Mouse (Mus musculus) neural tube, embryonic 14.5 days (tissue): ENCODE results near the gene Agt. TPM values are rescaled to one million over a fixed set of nuclear protein-coding genes. Genes with fewer than 3 reads are reported as not detected.

Source experiments
- ATAC-seq: fragments of 200-750 bp; cut with Nextera tagmentation; 2 replicates; pipeline ENCODE4 v1.8.0; 2017; ENCODE audit warnings: low read depth, mild to moderate bottlenecking, moderate TSS enrichment, moderate library complexity
- H3K27ac ChIP-seq: fragments of 300-500 bp; sonication (generic); 2 replicates; pipeline ENCODE4 v1.5.1; 2014; ENCODE audit warnings: low read depth, mild to moderate bottlenecking, control low read depth, low read length, moderate library complexity, mixed read lengths
- H3K27me3 ChIP-seq: fragments of 300-500 bp; sonication (generic); 2 replicates; pipeline ENCODE4 v1.6.1; 2014; ENCODE audit warnings: low read length; ENCODE audit not compliant: control insufficient read depth, insufficient read depth
- H3K36me3 ChIP-seq: fragments of 300-500 bp; sonication (generic); 2 replicates; pipeline ENCODE4 v1.6.1; 2014; ENCODE audit warnings: low read length, mixed read lengths; ENCODE audit not compliant: control insufficient read depth, insufficient read depth
- H3K4me1 ChIP-seq: fragments of 300-500 bp; sonication (generic); 2 replicates; pipeline ENCODE4 v1.6.1; 2014; ENCODE audit warnings: low read length; ENCODE audit not compliant: control insufficient read depth, insufficient read depth
- H3K4me2 ChIP-seq: fragments of 300-500 bp; sonication (generic); 2 replicates; pipeline ENCODE4 v1.6.1; 2014; ENCODE audit warnings: mild to moderate bottlenecking, low read depth, low read length, control low read depth
- H3K4me3 ChIP-seq: fragments of 300-500 bp; sonication (generic); 2 replicates; pipeline ENCODE4 v1.5.1; 2014; ENCODE audit warnings: low read depth, low read length, control low read depth, mixed read lengths
- H3K9ac ChIP-seq: fragments of 300-500 bp; sonication (generic); replicated peaks from 2 replicates; pipeline ENCODE4 v1.6.1; 2014; ENCODE audit warnings: low read depth, mild to moderate bottlenecking, control low read depth, low read length, mixed read lengths
- H3K9me3 ChIP-seq: fragments of 300-500 bp; sonication (generic); 2 replicates; pipeline ENCODE4 v1.6.1; 2016; ENCODE audit warnings: low read length; ENCODE audit not compliant: control insufficient read depth
- WGBS: fragments of 180-500 bp; shearing (Covaris S2); extraction: QIAGEN DNeasy Blood & Tissue Kit; methylation state at CpG from one replicate; pipeline ENCODE4 v1.1.7; 2014; 5-methylcytosine and 5-hydroxymethylcytosine counted together
- polyA plus RNA-seq: library from polyadenylated mRNA; unstranded; fragments of >200 nt; fragmentation: Nextera tagmentation; extraction: Ambion mirVana; gene quantifications from 2 replicates; pipeline ENCODE4 v1.2.1, GENCODE M21; 2014

Gene Agt
- polyA plus RNA-seq, 1 experiment from 2014 or later, result 0.63 TPM

- WGBS, result 10% methylated on average over 50 of the region's 50 CpGs
- H3K36me3 ChIP-seq, result peaks cover under 1% of the 10 kb centered on the region
- ATAC-seq, result peak; percentile 99
Measured at GRCm38 (mm10) chr8:124520249-124521080, 49.0 kb downstream of the Agt start, which contains the start of gene Cog2. Cog2 (plus strand) TSS chr8:124520767.

DNA sequence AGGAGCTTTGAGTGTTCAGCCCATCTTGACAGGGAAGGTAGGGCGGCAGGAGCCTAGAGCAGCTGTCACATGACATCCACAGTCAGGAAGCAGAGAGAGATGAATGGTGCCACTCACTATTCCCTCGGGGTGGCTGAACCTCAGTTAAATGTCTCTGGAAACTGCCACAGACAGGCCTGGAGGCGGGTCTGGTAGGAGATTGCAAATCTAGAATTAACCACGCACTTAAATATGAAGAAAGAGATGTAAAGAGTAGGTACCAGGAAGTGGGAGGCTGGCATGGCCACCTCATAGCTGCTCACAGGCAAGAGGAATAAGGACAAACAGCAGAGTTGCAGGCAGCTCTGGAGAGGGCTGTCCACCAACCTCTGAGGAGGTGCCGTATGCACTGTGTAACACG is 52.4 kb downstream of the Agt start:
- peaks cover 9% of the 10 kb centered on the region for H3K4me1 ChIP-seq
- no peak overlapping the region for H3K27ac ChIP-seq
- H3K36me3 ChIP-seq, result no peaks in the 10 kb centered on the region
- no peaks in the 10 kb centered on the region for H3K27me3 ChIP-seq
- H3K9me3 ChIP-seq, result no peaks in the 10 kb centered on the region
- WGBS, result 76% methylated on average over 6 of the region's 6 CpGs
- no peak overlapping the region for H3K4me2 ChIP-seq
- H3K9ac ChIP-seq, result no peak overlapping the region
- no peak overlapping the region for H3K4me3 ChIP-seq
- ATAC-seq, result no peak

More at GRCm38 (mm10) chr8:124520249-124521080, 49.0 kb downstream of the Agt start, which contains the start of gene Cog2:
- Histone ChIP-seq H3K27me3 (no peaks in the 10 kb centered on the region), H3K4me1 (peaks cover 13% of the 10 kb centered on the region), H3K4me2 (peak within 1 kb of the TSS; percentile 78), H3K9ac (peak within 1 kb of the TSS; percentile 72), H3K9me3 (no peaks in the 10 kb centered on the region), H3K4me3 (peak within 1 kb of the TSS; percentile 88), H3K27ac (no peak within 1 kb of the TSS)

GRCm38 (mm10) chr8:124516525-124516924 is 53.0 kb downstream of the Agt start:
- Histone ChIP-seq H3K4me2 (no peak overlapping the region), H3K27ac (no peak overlapping the region), H3K4me3 (no peak overlapping the region), H3K9ac (no peak overlapping the region), H3K4me1 (peaks cover 3% of the 10 kb centered on the region), H3K27me3 (no peaks in the 10 kb centered on the region), H3K9me3 (no peaks in the 10 kb centered on the region), H3K36me3 (no peaks in the 10 kb centered on the region)
- no peak for ATAC-seq
- WGBS, result 80% methylated on average over 6 of the region's 6 CpGs

GRCm38 (mm10) chr8:124516039-124516438 is 53.5 kb downstream of the Agt start:
- Histone ChIP-seq H3K9me3 (no peaks in the 10 kb centered on the region), H3K36me3 (no peaks in the 10 kb centered on the region), H3K27ac (no peak overlapping the region), H3K27me3 (no peaks in the 10 kb centered on the region), H3K4me3 (no peak overlapping the region), H3K9ac (no peak overlapping the region), H3K4me1 (no peaks in the 10 kb centered on the region), H3K4me2 (no peak overlapping the region)
- no peak for ATAC-seq
- 76% methylated on average over 3 of the region's 3 CpGs for WGBS

DNA sequence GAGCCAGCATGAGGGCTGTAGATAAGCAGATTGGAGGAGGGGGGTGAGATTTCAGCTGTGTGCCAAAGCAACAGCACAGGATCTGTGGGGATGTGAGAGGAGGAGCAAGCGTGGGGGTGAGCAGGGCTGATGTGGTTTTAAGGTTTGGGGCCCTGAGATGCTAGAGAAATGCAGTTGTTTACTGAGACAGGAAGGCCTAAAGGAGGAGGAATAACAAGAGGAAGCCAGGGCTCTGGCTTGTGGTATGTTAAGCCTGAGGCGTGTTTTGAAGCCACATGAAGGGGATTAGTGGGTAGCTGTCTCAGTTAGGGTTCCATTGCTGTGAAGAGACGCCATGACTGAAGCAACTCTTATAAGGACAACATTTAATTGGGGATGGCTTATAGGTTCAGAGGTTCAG is 60.4 kb downstream of the Agt start:
- WGBS, result 77% methylated on average over 3 of the region's 3 CpGs
- no peak for ATAC-seq
- Histone ChIP-seq H3K36me3 (no peaks in the 10 kb centered on the region), H3K4me1 (no peaks in the 10 kb centered on the region), H3K9ac (no peak overlapping the region), H3K4me3 (no peak overlapping the region), H3K9me3 (no peaks in the 10 kb centered on the region), H3K27ac (no peak overlapping the region), H3K27me3 (no peaks in the 10 kb centered on the region), H3K4me2 (no peak overlapping the region)

DNA sequence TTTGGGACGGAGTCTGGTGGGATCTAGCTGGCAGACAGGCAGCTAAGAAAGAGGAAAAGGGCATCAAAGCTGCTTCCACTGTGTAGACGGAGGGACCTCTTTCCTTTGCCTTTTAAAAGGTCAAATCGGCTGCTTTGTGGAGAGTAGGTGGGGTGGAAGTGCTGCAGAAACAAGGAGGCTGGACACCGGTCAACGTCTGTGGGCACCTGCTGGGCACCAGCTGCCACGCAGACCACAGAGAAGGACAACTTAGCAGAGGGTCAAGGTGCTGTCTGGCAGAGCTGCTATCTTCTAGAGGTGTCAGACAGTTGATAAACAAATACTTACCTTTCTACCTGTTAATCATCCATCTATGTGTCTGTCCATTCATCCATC is 61.2 kb downstream of the Agt start:
- H3K9ac ChIP-seq, result no peak overlapping the region
- H3K27ac ChIP-seq, result no peak overlapping the region
- H3K4me3 ChIP-seq, result no peak overlapping the region
- H3K4me2 ChIP-seq, result no peak overlapping the region
- H3K36me3 ChIP-seq, result no peaks in the 10 kb centered on the region
- 0 out of 2 replicates have a peak, but pooled peaks cover 2% of the 10 kb centered on the region for H3K9me3 ChIP-seq
- no peaks in the 10 kb centered on the region for H3K27me3 ChIP-seq
- ATAC-seq, result no peak
- no peaks in the 10 kb centered on the region for H3K4me1 ChIP-seq
- WGBS, result 68% methylated on average over 6 of the region's 6 CpGs

- Histone ChIP-seq H3K4me2 (no peak overlapping the region), H3K9me3 (0 out of 2 replicates have a peak, but pooled peaks cover 2% of the 10 kb centered on the region), H3K27ac (no peak overlapping the region), H3K4me3 (no peak overlapping the region), H3K36me3 (no peaks in the 10 kb centered on the region), H3K9ac (no peak overlapping the region), H3K4me1 (no peaks in the 10 kb centered on the region), H3K27me3 (no peaks in the 10 kb centered on the region)
- no peak for ATAC-seq
- WGBS, result 72% methylated on average over 8 of the region's 8 CpGs
Measured at GRCm38 (mm10) chr8:124507572-124508320, 61.8 kb downstream of the Agt start.
